Mouse (Mus musculus): ENCODE measurements around the gene Selenow. TPM values are rescaled to one million over a fixed set of nuclear protein-coding genes. Genes with fewer than 3 reads are reported as not detected.

Gene Selenow
- polyA plus RNA-seq (2014; fragmentation: Nextera tagmentation; extraction: Ambion mirVana) = 1,003 and 1,028 TPM in 2 replicates

GRCm38 (mm10) chr7:15922220-15922773 is at the start of gene Selenow:
Gene Selenow (minus strand): TSS chr7:15922402.
- WGBS = under 1% methylated on average over 33 of the region's 33 CpGs
- DNase-seq (ENCODE audit: low spot score, missing footprints) = peak; percentile 100

DNA sequence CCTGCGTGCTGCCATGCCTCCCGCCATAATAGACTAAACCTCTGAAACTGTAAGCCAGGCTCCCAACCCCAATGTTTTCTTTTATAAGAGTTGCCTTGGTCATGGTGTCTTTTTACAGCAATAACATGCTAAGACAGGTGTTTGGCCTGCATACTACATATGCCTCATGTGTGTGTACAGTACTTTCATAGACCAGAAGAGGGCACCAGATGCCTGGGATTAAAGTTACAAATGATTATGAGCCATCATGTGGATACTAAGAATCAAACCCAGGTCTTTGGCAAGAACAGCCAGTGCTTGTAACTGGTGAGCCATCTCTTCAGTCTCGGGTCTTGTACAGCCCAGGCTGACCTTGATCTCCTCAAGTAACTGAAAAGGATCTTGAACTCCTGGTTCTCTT is 47.5 kb upstream of the Selenow start:
- ATAC-seq (ENCODE audit: low FRiP score) (no peak), DNase-seq (ENCODE audit: low spot score, missing footprints) (no peak)
- 86% methylated on average over 3 of the region's 3 CpGs for WGBS
- H3K27me3 ChIP-seq (ENCODE audit: control insufficient read depth, insufficient read depth, low read length) = no peaks in the 10 kb centered on the region
- peaks cover 2% of the 10 kb centered on the region; the same call in 1 of the 2 replicates for H3K9me3 ChIP-seq (ENCODE audit: control insufficient read depth, low read length)
- no peak overlapping the region for H3K4me2 ChIP-seq
- H3K4me1 ChIP-seq (ENCODE audit: control insufficient read depth, insufficient read depth, low read length) = no peaks in the 10 kb centered on the region
- H3K4me3 ChIP-seq (ENCODE audit: low read depth, low read length) = no peak overlapping the region
- H3K9ac ChIP-seq (ENCODE audit: low read length) = no peak overlapping the region
- peaks cover 20% of the 10 kb centered on the region for H3K36me3 ChIP-seq (ENCODE audit: control insufficient read depth, insufficient read depth, low read length)
- no peak overlapping the region for H3K27ac ChIP-seq (ENCODE audit: low read depth, low read length)

More at GRCm38 (mm10) chr7:15922220-15922773, at the start of gene Selenow:
- peak within 1 kb of the TSS; percentile 86 for H3K4me2 ChIP-seq
- no peaks in the 10 kb centered on the region for H3K27me3 ChIP-seq (ENCODE audit: control insufficient read depth, insufficient read depth, low read length)
- H3K4me1 ChIP-seq (ENCODE audit: control insufficient read depth, insufficient read depth, low read length) = peaks cover 15% of the 10 kb centered on the region
- H3K36me3 ChIP-seq (ENCODE audit: control insufficient read depth, insufficient read depth, low read length) = peaks cover 14% of the 10 kb centered on the region
- H3K27ac ChIP-seq (ENCODE audit: low read depth, low read length) = peak within 1 kb of the TSS; percentile 65
- H3K9me3 ChIP-seq (ENCODE audit: control insufficient read depth, low read length) = no peaks in the 10 kb centered on the region
- peak; percentile 96 for ATAC-seq (ENCODE audit: low FRiP score)
- H3K4me3 ChIP-seq (ENCODE audit: low read depth, low read length) = peak within 1 kb of the TSS; percentile 65
- peak within 1 kb of the TSS; percentile 82 for H3K9ac ChIP-seq (ENCODE audit: low read length)

GRCm38 (mm10) chr7:15968322-15968721 is 46.1 kb upstream of the Selenow start:
- Histone ChIP-seq H3K27ac (ENCODE audit: low read depth, low read length) (no peak overlapping the region), H3K9ac (ENCODE audit: low read length) (no peak overlapping the region), H3K36me3 (ENCODE audit: control insufficient read depth, insufficient read depth, low read length) (peaks cover 13% of the 10 kb centered on the region), H3K9me3 (ENCODE audit: control insufficient read depth, low read length) (peaks cover 2% of the 10 kb centered on the region; the same call in 1 of the 2 replicates), H3K4me1 (ENCODE audit: control insufficient read depth, insufficient read depth, low read length) (no peaks in the 10 kb centered on the region), H3K27me3 (ENCODE audit: control insufficient read depth, insufficient read depth, low read length) (no peaks in the 10 kb centered on the region), H3K4me3 (ENCODE audit: low read depth, low read length) (no peak overlapping the region), H3K4me2 (no peak overlapping the region)
- DNase-seq (ENCODE audit: low spot score, missing footprints) = no peak
- WGBS = 91% methylated on average over 8 of the region's 8 CpGs
- ATAC-seq (ENCODE audit: low FRiP score) = no peak

DNA sequence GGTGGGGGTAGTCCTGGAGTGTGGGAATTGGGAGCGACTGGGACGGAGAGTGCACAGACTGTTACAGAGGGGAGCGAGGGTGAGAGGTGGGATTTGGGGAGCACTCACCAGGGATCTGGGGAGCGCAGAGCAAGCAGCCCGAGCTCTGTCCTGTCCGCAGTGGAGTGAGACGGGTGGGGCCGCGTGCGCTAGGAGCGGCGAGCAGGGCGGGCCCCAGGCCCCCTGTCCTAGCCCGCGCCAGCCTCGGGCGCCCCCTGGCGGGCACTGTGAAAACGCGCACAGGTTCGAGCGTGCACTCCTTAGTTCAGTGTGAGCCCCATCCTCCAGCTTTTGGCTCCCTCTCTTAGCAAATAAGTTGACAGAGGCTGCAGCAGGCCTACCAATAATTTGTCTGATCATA is 45.1 kb upstream of the Selenow start, which contains the start of gene Ehd2:
Gene Ehd2, minus strand, starts transcription at position 256 of the 400 bp plus-strand sequence.
- Histone ChIP-seq H3K4me2 (peak within 1 kb of the TSS; percentile 49), H3K9me3 (ENCODE audit: control insufficient read depth, low read length) (peaks cover 2% of the 10 kb centered on the region; the same call in 1 of the 2 replicates), H3K4me1 (ENCODE audit: control insufficient read depth, insufficient read depth, low read length) (peaks cover 2% of the 10 kb centered on the region; the same call in 1 of the 2 replicates), H3K27ac (ENCODE audit: low read depth, low read length) (no peak within 1 kb of the TSS), H3K9ac (ENCODE audit: low read length) (peak within 1 kb of the TSS; percentile 53; the same call in 1 of the 2 replicates), H3K4me3 (ENCODE audit: low read depth, low read length) (peak within 1 kb of the TSS; percentile 34), H3K27me3 (ENCODE audit: control insufficient read depth, insufficient read depth, low read length) (no peaks in the 10 kb centered on the region), H3K36me3 (ENCODE audit: control insufficient read depth, insufficient read depth, low read length) (peaks cover 12% of the 10 kb centered on the region)
- peak; percentile 98 for DNase-seq (ENCODE audit: low spot score, missing footprints)
- WGBS = under 1% methylated on average over 22 of the region's 22 CpGs
- peak; percentile 87 for ATAC-seq (ENCODE audit: low FRiP score)

- Histone ChIP-seq H3K9ac (ENCODE audit: low read length) (no peak overlapping the region), H3K4me1 (ENCODE audit: control insufficient read depth, insufficient read depth, low read length) (peaks cover 2% of the 10 kb centered on the region; the same call in 1 of the 2 replicates), H3K4me2 (no peak overlapping the region), H3K4me3 (ENCODE audit: low read depth, low read length) (no peak overlapping the region), H3K9me3 (ENCODE audit: control insufficient read depth, low read length) (peaks cover 2% of the 10 kb centered on the region; the same call in 1 of the 2 replicates), H3K27ac (ENCODE audit: low read depth, low read length) (no peak overlapping the region), H3K27me3 (ENCODE audit: control insufficient read depth, insufficient read depth, low read length) (no peaks in the 10 kb centered on the region), H3K36me3 (ENCODE audit: control insufficient read depth, insufficient read depth, low read length) (peaks cover 4% of the 10 kb centered on the region)
- ATAC-seq (ENCODE audit: low FRiP score) (no peak), DNase-seq (ENCODE audit: low spot score, missing footprints) (no peak)
- WGBS = 81% methylated on average over 3 of the region's 3 CpGs
Observed at GRCm38 (mm10) chr7:15966489-15966888, 44.3 kb upstream of the Selenow start.

DNA sequence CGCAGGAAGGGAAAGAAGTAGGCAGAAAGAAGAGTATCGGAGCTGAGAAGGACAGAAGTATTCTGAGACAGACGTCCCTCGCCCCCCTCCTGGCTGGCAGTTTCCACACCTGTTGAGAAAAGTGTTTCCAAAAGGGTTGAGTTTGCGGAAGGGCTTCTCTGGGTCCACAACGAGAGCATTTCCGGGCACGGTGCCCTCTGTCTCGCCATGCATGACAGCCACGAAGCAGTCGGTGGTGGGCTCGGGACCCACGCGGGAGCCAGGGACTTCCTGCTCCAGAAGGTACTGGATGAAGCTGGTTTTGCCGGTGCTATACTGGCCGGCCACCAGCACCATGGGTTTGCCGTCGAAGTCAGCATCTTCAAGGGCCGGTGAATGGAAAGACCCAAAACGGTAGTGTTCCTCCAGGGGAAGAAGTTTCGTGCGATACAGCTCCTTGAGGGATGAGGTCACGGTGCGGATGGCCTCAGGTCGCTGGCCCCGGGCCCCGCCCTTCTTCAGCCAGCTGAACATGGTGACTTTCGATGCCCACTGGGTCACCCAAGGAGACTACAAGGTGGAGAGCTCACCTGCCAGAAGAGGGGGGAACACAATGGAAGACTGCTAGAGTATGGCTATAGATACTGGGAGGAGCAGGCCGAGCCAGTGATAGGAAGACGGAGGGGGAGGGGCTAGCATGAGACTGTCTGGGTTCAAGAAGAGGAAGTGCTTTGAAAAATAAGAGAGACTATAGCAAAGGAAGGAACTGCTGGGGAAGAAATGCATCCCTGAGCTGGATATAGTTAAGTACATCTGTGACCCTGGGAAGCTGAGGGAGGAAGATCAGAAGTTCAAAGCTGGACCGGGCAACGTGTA is 41.8 kb upstream of the Selenow start:
- ATAC-seq (ENCODE audit: low FRiP score) = no peak
- no peaks in the 10 kb centered on the region for H3K27me3 ChIP-seq (ENCODE audit: control insufficient read depth, insufficient read depth, low read length)
- no peaks in the 10 kb centered on the region for H3K36me3 ChIP-seq (ENCODE audit: control insufficient read depth, insufficient read depth, low read length)
- H3K9me3 ChIP-seq (ENCODE audit: control insufficient read depth, low read length) = no peaks in the 10 kb centered on the region
- no peak overlapping the region for H3K4me2 ChIP-seq
- WGBS = 86% methylated on average over 32 of the region's 32 CpGs
- no peak overlapping the region for H3K27ac ChIP-seq (ENCODE audit: low read depth, low read length)
- no peak overlapping the region for H3K4me3 ChIP-seq (ENCODE audit: low read depth, low read length)
- no peak for DNase-seq (ENCODE audit: low spot score, missing footprints)
- no peak overlapping the region for H3K9ac ChIP-seq (ENCODE audit: low read length)
- peaks cover 2% of the 10 kb centered on the region; the same call in 1 of the 2 replicates for H3K4me1 ChIP-seq (ENCODE audit: control insufficient read depth, insufficient read depth, low read length)

DNA sequence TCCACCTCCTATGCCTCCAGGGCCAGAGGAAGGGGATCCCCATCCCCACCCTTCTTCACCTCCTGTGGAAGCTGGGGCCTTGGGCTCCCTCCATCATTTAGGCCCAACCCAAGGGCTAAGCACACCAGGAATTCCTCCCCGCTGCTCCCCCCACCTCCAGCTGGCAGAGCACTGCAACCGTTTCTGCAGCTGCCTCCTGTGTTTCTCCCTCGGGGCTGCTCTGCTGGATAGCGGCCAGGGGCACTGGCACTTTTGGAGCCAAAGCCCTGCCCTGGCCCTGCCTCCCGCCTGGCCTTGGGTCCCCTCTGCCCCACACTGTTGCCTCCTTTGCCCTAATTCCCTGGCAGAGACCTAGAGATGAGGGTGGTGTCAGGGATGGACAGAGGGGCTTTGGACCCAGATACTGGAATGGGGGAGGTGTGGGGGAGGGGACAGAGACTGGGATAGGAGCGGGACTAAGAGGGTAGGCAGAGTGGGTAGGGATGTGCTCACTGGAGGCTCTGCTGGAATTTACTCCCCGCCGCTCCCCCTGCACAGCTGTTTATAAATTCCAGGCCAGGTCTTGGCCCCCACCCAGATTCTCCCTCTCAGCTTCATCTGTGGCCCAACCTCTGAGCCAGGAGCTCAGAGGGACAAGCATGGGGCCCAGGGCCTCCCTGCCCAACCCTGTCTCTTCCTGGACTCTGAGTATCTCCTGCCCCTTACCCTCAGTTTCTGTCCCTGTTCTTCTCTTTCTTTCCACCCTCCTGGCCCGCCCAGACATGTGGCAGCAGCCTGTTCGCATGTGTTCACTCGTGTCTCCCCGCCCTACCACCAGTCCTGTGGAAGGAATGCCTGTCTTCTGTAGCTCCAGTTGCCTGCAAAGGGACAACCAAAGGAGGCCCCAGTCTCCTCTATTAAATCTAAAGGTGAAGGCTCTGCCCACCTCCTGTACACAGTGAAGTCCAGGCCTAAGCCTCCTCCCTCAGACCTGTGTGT is 40.4 kb upstream of the Selenow start:
- Histone ChIP-seq H3K4me3 (ENCODE audit: low read depth, low read length) (no peak overlapping the region), H3K27me3 (ENCODE audit: control insufficient read depth, insufficient read depth, low read length) (no peaks in the 10 kb centered on the region), H3K27ac (ENCODE audit: low read depth, low read length) (no peak overlapping the region), H3K4me2 (no peak overlapping the region), H3K36me3 (ENCODE audit: control insufficient read depth, insufficient read depth, low read length) (no peaks in the 10 kb centered on the region), H3K9me3 (ENCODE audit: control insufficient read depth, low read length) (no peaks in the 10 kb centered on the region), H3K4me1 (ENCODE audit: control insufficient read depth, insufficient read depth, low read length) (peaks cover 2% of the 10 kb centered on the region; the same call in 1 of the 2 replicates), H3K9ac (ENCODE audit: low read length) (no peak overlapping the region)
- 48% methylated on average over 12 of the region's 12 CpGs for WGBS
- ATAC-seq (ENCODE audit: low FRiP score) (no peak), DNase-seq (ENCODE audit: low spot score, missing footprints) (no peak)

- Histone ChIP-seq H3K36me3 (ENCODE audit: control insufficient read depth, insufficient read depth, low read length) (no peaks in the 10 kb centered on the region), H3K27me3 (ENCODE audit: control insufficient read depth, insufficient read depth, low read length) (no peaks in the 10 kb centered on the region), H3K9me3 (ENCODE audit: control insufficient read depth, low read length) (no peaks in the 10 kb centered on the region), H3K9ac (ENCODE audit: low read length) (no peak overlapping the region), H3K27ac (ENCODE audit: low read depth, low read length) (no peak overlapping the region), H3K4me1 (ENCODE audit: control insufficient read depth, insufficient read depth, low read length) (peaks cover 2% of the 10 kb centered on the region; the same call in 1 of the 2 replicates), H3K4me3 (ENCODE audit: low read depth, low read length) (no peak overlapping the region), H3K4me2 (no peak overlapping the region)
- DNase-seq (ENCODE audit: low spot score, missing footprints) (no peak), ATAC-seq (ENCODE audit: low FRiP score) (no peak)
- WGBS = 88% methylated on average over 7 of the region's 7 CpGs
Observed at GRCm38 (mm10) chr7:15961798-15962197, 39.6 kb upstream of the Selenow start.

Measured in midbrain, embryonic 11.5 days (tissue).